Mouse (Mus musculus) WW6 (cell line): ENCODE measurements around the gene Hpse2.
"Not testable (repeated sequence)": the region's sequence is repeated elsewhere in the genome, so short reads cannot be mapped to it uniquely, and the experiment has no call there.

ENCODE experiments used
- DNase-seq: peaks from one replicate; pipeline ENCODE4 v3.0.0-alpha.2; 2013; ENCODE audit warnings: low read depth, low spot score

Hpse2 gene

DNA sequence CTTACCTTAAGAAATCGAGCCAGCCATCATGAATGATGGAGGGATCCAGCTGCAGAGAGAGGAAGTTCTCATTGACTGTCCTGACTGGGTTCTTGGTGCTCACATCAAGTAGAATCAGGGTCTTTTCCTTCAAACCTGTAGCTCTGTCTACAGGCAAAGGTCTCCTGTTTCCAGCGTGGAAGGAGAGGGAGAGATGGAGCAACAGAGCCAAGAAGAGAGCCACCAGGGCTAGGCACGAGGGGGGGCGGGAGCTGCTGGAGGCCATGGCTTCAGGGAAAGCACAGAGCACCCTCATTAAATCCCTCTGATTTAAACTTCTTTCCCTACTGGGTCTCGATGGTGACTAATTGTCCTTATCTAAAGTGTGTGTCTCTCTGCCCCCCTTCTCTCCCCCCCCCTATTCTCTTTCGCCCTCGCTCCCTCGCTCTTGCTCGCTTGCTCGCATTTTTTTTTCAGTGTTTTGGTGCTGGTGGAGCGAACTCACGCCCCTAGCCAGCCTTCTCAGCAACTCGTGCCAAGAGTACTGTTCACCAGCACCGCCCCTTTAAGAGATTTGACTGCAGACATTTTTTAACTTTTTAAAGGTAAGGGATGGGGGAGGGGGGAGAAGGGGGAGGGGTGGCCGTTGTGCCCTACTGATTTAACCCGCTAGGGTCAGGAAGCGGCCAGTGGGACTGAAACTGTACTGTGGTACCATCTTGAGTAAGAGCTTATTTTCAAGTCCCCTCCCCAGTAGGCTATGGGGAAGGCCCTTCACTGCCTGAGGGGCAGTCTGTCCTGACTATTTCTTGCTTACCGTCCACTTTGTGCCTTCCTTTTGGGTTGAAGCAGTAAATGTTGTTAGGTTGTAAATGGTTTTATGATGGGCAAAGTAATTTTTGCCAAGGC, at the start of gene Hpse2:
Gene Hpse2, minus strand, starts transcription at position 339 of the 888 bp plus-strand sequence.
- DNase-seq = no peak

DNA sequence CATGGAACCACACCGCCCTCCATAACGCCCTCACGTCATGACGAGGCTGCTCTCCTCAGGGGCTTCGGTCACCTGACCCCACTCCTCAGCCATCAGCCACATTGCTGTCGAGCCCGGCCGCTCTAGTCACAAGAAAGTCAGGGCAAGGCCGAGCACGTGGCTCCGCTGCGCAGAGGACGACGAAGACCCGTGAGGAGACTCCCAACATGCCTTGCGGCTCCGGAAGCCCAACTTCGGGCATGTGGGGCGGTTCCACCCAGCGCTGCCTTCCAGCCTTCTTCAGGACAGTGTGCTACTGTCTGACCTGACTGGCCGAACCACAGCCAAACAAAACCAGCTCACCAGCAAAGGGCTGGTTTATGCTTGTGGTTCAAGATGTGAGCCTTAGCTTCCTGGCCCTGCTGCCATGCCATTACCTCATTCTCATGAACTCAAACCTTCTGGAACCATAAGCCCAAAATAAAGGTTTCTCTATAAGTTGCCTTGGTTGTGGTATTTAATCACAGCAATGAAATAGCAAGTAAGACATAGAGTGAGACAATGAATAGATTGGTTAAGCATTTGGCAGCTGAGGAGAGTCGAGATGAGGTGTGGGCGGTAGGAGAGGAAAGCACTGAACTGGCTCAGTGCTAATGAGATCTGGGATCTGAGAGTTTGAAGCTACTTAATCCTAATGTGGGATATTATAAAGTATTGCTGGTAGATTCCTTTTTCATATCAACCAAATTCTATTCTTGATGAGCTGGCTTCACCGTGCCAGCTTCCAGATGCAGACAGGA, 39.5 kb upstream of the Hpse2 start:
- no peak for DNase-seq

DNA sequence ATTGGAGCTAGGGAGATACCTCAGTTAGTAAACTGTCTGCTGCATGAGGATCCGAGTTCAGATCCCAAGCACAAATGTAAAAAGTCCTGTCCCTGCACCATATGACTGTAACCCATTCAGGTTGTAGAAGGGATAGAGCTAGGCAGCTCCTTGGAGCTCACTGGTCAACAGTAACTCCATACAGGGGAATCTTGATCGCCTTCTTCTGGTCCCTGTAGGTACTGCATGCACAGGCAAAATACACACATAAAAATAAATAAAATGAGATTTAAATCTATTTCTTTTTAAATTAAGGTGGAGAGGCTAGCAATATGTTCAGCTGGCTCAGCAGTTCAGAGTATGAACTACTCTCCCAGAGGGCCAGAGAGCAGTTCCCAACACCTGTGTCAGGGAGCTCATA, 35.9 kb upstream of the Hpse2 start:
- DNase-seq = no peak

DNA sequence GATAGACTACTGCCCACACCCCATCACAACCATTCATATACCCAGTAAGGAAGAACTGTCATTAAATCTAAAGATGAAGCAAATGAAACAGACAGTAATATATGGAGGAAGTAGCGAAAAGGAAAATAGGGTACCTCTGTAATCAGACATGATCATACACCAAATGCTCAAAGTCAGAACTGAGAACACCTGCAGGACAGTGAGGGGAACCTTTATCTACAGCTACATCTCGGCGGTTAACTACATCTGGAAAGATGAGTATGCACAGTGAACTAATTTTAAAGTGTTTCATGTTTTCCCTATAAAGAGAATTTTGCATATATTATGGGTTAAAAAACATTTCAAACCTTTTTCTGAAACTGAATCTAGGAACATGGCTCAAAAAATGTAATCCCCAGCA, 32.4 kb upstream of the Hpse2 start:
- no peak for DNase-seq

DNA sequence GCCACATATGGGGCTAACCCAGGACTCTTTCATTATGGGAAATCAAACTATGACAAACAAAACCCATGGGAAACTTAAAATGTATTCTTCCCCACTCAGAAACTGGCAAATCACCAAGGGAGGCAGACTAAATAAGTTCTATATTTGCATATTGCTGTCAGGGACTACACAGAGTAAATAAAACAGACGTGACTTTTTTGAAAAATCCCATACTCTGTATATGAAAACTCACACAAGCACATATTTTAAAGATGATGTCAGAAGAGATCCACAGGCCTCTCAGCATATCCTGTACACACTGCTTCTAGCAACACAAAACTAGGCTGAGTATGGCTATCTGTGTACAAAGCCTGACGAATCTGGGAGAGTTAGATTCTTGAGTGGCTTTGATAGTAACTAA, 27.4 kb upstream of the Hpse2 start:
- no peak for DNase-seq

- DNase-seq = no peak
Observed at GRCm38 (mm10) chr19:43407181-43407580, 19.0 kb upstream of the Hpse2 start.

- DNase-seq = no peak
Observed at GRCm38 (mm10) chr19:43396327-43396726, 8.2 kb upstream of the Hpse2 start.

GRCm38 (mm10) chr19:43387071-43387770, 934 bp downstream of the Hpse2 start:
- no peak for DNase-seq

DNA sequence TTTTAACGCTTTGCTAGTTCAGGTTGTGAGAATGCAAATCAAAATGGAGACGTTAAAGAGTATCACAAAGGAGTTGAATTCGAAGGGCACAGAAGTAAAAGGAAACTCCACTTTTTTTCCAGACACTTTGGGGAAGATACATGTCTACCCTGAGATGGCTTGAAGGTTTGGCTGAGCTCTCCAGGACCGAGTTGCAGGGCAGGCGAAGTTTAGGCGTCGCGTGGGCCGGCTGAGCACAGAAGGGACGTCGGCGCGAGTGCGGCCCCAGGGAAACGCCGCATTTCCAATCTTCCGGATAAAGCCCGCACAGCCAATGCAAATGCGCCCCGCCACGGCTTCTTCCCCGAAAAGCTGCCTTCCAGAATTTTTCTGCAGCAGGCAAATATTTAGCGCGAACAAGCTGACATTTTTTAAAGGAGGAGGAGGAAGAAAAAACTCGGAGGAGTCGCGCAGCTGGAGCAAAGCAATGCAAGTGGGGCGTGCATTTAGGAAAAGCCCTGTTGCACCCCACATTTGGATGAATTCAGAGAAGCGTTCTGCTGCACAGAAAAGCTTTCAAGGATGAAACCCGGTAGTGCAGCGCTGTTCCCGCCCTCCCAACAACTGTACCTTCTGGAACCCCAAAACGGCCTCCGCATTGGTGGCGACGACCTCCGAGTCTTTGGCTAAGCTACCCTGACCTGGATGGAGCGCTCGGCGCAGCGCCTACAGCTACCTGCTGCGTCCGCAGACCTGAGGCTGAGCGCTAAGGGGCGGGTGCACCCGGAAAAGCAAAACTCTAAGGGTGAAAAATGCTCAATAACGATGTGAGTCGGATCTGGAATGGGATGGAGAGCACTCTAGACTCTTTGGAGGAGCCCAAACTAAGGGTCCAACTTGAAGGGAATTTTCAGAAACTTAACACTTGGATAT, 1.9 kb downstream of the Hpse2 start:
- DNase-seq = no peak

GRCm38 (mm10) chr19:43385451-43385850, 2.7 kb downstream of the Hpse2 start:
- no peak for DNase-seq

- DNase-seq = no peak
Observed at GRCm38 (mm10) chr19:43384978-43385431, 3.1 kb downstream of the Hpse2 start.

DNA sequence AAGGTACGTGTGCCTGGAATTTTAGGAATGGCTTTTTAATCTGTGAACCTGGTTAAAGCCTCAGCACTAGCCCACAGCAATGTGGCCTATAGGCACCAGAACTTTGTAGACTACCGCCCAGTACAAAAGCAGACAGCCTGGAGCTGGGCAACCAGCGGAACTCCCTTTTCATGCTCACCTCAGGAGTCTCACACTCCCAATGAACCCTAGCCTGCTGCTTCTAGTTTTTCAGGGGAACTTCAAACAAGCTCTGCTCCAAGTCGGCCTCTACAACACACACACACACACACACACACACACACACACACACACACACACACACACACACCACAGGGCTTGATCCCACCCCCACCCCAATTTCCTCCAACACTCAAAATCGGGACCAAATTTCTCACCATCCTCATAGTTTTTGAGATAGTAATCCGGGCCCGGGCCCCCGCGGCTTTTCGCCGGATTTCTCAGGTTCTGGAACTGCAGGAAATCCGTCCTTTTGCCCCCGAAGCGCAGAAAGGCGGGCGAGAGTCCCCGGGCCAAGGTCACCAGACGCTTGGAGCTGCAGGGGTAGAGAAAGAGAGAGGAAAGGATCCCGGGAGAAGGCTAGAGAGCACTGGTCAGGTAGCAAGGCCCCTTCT, 3.7 kb downstream of the Hpse2 start:
- no peak for DNase-seq

DNA sequence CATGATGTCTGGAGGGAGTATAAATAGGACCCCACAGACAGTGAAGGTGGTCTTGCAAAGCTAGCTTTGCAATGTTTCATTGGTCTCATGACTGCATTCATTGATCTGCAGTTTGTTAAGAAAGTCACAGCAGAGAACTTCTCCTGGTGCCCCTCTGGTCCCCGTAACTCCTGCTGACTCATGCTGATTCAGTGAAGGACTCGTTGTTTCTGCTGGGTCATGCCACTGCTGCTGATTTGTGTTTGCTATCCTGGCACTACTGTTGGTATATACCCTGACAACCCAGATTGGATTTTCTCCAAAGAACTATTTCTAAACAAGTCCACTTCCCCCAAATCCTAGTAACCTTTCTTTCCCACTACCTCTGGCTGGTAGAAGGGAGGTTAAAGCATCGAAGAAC, 29.3 kb downstream of the Hpse2 start:
- DNase-seq = no peak

- no peak for DNase-seq
Observed at GRCm38 (mm10) chr19:43311125-43311524, 77.0 kb downstream of the Hpse2 start.

DNA sequence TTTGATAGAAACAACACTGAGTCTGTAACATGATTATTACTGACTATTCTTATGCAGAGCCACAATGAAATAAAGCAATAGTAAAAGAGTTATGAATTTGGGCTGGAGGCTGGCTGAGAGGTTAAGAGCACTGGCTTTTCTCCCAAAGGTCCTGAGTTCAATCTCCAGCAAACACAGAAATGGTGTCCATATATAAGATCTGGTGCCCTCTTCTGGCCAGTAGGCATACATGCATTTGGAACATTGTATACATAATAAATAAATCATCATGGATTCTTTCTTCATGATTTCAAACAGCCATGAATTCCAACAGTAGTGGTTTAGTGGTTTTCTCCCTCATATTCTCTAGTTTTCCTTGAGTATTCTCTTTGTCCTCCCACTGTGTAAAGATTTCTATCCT, 81.4 kb downstream of the Hpse2 start:
- no peak for DNase-seq

DNA sequence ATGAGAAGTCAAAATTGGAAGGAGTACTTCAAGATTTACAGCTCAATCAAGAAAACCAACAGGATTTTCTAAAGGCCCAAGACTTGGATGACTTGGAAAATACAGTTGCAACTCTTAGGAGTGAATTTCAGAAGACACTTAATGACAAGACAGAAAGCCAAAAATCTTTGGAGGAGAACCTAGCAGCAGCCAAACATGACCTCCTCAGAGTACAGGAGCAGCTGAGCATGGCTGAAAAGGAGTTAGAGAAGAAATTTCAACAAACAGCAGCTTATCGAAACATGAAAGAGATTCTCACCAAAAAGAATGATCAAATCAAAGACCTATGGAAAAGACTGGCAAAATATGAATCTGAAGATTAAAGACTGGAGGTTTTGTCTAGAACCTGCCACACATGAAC, 106.8 kb downstream of the Hpse2 start:
- DNase-seq = not testable (repeated sequence)

DNA sequence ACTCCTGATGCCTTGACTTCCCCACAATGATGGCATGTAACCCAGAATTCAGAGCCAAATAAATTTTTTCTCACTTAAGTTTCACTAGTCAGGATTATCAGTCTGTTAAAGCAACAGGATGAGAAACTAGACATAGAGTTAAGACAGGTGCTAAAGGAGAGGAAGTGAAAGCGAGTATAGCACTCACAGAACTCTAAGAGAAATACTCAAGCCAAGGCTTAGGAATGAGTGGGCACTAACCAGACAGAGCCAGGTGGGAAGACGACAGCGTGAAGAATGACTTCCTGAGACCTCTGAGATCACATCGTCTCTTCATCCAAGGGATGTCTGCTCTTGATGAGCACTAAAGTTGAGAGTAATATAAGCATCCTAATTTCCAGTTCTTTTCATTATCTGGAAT, 144.2 kb downstream of the Hpse2 start:
- no peak for DNase-seq

DNA sequence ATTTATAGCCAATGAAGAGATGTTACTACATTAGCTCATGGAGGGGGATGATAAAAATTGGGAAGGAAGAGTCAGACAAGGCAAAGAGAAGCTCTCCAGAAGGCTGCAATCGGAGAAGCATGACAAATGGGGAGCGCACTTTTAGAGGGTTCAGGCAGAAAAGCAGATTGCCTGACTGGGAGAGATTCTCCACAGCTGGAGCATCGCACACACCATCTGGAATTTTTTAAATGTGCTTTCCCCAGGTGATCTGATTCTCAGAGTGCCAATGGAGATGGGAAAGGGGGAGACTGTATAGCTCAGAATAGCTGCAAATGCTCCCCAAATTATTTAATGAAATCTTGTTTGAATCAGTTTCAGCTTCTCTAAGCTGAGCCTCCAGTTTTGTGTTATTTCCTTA, 156.4 kb downstream of the Hpse2 start:
- no peak for DNase-seq

DNA sequence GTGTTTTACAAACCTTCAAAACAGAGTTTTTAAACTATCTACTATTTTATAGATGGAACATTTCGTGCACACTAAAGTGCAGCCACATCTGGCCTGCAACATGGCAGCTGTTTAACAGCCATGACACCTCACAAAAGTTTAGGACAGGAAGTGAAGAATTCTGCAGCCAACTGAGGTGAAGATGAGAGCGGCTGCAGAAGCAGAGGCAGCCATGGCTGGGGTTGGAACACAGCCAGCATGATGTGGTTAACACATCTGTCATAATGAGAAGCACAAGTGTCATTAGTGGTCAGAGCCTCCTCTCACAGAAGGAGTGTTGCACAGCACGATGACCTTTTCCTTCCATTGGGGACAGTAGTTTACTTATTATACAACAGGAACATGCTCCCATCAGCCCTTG, 194.6 kb downstream of the Hpse2 start:
- no peak for DNase-seq

DNA sequence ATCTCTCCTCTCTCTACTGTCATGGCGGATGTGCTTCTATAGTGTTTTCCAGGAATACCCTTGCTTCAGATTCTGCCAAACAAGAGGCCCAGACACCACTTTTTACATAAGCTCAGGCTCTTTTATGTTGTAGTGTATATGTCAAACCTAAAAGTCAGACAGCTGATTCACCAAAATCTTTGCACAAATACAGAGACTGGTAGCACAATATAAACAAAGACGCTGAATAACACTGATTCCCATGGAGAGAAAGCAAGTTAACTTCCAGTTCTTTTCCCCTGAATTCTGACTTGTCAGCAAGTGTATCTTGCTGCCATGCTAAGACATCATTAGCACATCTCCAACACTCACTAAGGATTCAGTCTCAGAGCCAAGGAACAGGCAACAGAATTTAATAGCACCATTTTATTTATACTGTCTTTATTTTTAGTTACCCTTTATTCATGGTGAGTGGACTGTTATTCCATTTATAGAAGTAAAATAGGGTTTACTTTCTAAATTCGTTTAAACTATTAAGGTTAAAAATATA, 212.7 kb downstream of the Hpse2 start:
- DNase-seq = no peak
